Comparison of ENCODE assay signal across 9 mouse cellular contexts in the genomic region with DNA sequence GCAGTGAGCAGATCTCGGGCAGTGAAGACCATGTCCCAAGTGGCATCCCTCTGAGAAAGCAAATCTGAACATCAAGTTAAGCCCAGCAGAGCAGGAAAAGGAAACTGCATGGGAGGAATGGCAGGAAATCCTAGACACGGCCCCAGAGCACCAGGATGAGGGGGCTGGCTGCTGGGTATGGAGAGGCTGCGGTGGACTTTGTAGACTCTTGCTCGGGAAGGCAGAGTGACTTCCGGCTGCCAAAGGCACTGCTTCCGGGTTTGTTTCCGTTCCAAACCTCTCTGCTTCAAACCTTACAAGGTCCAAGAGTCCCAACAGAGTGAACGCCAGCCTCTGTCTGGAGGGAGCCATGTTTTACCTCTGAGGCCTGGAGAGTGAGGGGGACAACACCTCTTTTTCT. TPM values are rescaled to one million over a fixed set of nuclear protein-coding genes. Genes with fewer than 3 reads are reported as not detected.
A peak's percentile ranks its signal among the peaks of the same experiment; 100 is the strongest.
DNase-seq lines count a peak whose midpoint lies in the region; ATAC-seq and TF ChIP-seq lines count a peak whose summit lies in the region.
"Had no signal": no experiment of that assay in that cellular context is flagged by ENCODE, and none has a peak within 500 bp of the region (broad histone marks: within the 10 kb centered on the region; RNA-seq: fewer than 3 reads in every experiment).

No protein-coding gene starts in this region.

- no peak for DNase-seq in stomach, postnatal 0 days (ENCODE audit: low spot score)
- DNase-seq in heart, adult 9 months (ENCODE audit: low spot score in 2 of 2), result peak; percentile 50 to 74
- no peak for DNase-seq in cerebellum, adult 8-10 months
- no peak for DNase-seq in midbrain, embryonic 14.5 days
- no peak for DNase-seq in MN1 (ENCODE audit: low spot score)

- TF ChIP-seq CTCF in stomach, postnatal 0 days (IDR thresholded peaks at IDR 0.05; ENCODE audit: low read depth), result no peak

- no peak for ATAC-seq in stomach, embryonic 15.5 days (ENCODE audit: insufficient read depth, low FRiP score, low read depth)
- ATAC-seq in stomach, postnatal 0 days (ENCODE audit: low FRiP score, low TSS enrichment), result no peak
- ATAC-seq in kidney, embryonic 16.5 days (ENCODE audit: low FRiP score, low TSS enrichment), result no peak
- no peak for ATAC-seq in stomach, embryonic 16.5 days (ENCODE audit: insufficient read depth, low FRiP score)
- no peak for ATAC-seq in midbrain, embryonic 14.5 days (ENCODE audit: low FRiP score, low TSS enrichment)

- no peaks in the 10 kb centered on the region for H3K36me3 ChIP-seq in stomach, embryonic 15.5 days
- H3K36me3 ChIP-seq in stomach, postnatal 0 days (ENCODE audit: control insufficient read depth, insufficient read depth, low read length), result no peaks in the 10 kb centered on the region
- H3K36me3 ChIP-seq in kidney, embryonic 16.5 days (ENCODE audit: insufficient read depth, low read length), result no peaks in the 10 kb centered on the region
- H3K36me3 ChIP-seq in stomach, embryonic 16.5 days (ENCODE audit: control insufficient read depth, insufficient read depth, low read length), result no peaks in the 10 kb centered on the region
- no peaks in the 10 kb centered on the region for H3K36me3 ChIP-seq in midbrain, embryonic 14.5 days (ENCODE audit: control insufficient read depth, insufficient read depth, low read length)
- H3K36me3 ChIP-seq: hindbrain, embryonic 15.5 days had no signal

- H3K9ac ChIP-seq in stomach, embryonic 15.5 days, result no peak overlapping the region
- H3K9ac ChIP-seq in stomach, postnatal 0 days (ENCODE audit: low read length), result no peak overlapping the region
- no peak overlapping the region for H3K9ac ChIP-seq in kidney, embryonic 16.5 days (replicated peaks; ENCODE audit: low read length)
- no peak overlapping the region for H3K9ac ChIP-seq in stomach, embryonic 16.5 days (ENCODE audit: low read length)
- no peak overlapping the region for H3K9ac ChIP-seq in midbrain, embryonic 14.5 days (replicated peaks; ENCODE audit: low read length)
- H3K9ac ChIP-seq: hindbrain, embryonic 15.5 days had no signal

- H3K4me3 ChIP-seq in stomach, embryonic 15.5 days (replicated peaks), result no peak overlapping the region
- no peak overlapping the region for H3K4me3 ChIP-seq in stomach, postnatal 0 days (ENCODE audit: low read depth, low read length)
- no peak overlapping the region for H3K4me3 ChIP-seq in kidney, embryonic 16.5 days (ENCODE audit: low read length)
- no peak overlapping the region for H3K4me3 ChIP-seq in stomach, embryonic 16.5 days (replicated peaks; ENCODE audit: low read length)
- H3K4me3 ChIP-seq in midbrain, embryonic 14.5 days (replicated peaks; ENCODE audit: low read depth, low read length), result no peak overlapping the region
- H3K4me3 ChIP-seq: hindbrain, embryonic 15.5 days had no signal

- TF ChIP-seq EP300 in stomach, postnatal 0 days (optimal IDR thresholded peaks at IDR 0.05), result no peak

- 0 out of 2 replicates have a peak overlapping the region, but pooled peaks have one; percentile 81 for H3K27ac ChIP-seq in stomach, embryonic 15.5 days
- no peak overlapping the region; the same call in 1 of the 2 replicates for H3K27ac ChIP-seq in stomach, postnatal 0 days (replicated peaks)
- H3K27ac ChIP-seq in kidney, embryonic 16.5 days (ENCODE audit: low read length), result peak overlapping the region; percentile 72
- H3K27ac ChIP-seq in stomach, embryonic 16.5 days (ENCODE audit: low read length), result peak overlapping the region; percentile 94; the same call in 1 of the 2 replicates
- H3K27ac ChIP-seq in midbrain, embryonic 14.5 days (replicated peaks; ENCODE audit: low read depth, low read length), result no peak overlapping the region
- H3K27ac ChIP-seq: hindbrain, embryonic 15.5 days had no signal

- 76% methylated on average over 8 of the region's 8 CpGs for WGBS in stomach, embryonic 15.5 days
- WGBS in stomach, postnatal 0 days, result 76% methylated on average over 8 of the region's 8 CpGs
- 63% methylated on average over 8 of the region's 8 CpGs for WGBS in kidney, embryonic 16.5 days
- 72% methylated on average over 8 of the region's 8 CpGs for WGBS in stomach, embryonic 16.5 days
- WGBS in midbrain, embryonic 14.5 days, result 91% methylated on average over 8 of the region's 8 CpGs

- H3K4me2 ChIP-seq in stomach, embryonic 15.5 days, result no peak overlapping the region
- no peak overlapping the region for H3K4me2 ChIP-seq in stomach, postnatal 0 days (replicated peaks; ENCODE audit: low read depth)
- H3K4me2 ChIP-seq in kidney, embryonic 16.5 days (replicated peaks; ENCODE audit: low read depth, low read length), result no peak overlapping the region
- no peak overlapping the region for H3K4me2 ChIP-seq in stomach, embryonic 16.5 days (ENCODE audit: low read depth, low read length)
- H3K4me2 ChIP-seq in midbrain, embryonic 14.5 days (ENCODE audit: low read length), result no peak overlapping the region
- H3K4me2 ChIP-seq: hindbrain, embryonic 15.5 days had no signal

- no peaks in the 10 kb centered on the region for H3K9me3 ChIP-seq in stomach, embryonic 15.5 days
- H3K9me3 ChIP-seq in stomach, postnatal 0 days (ENCODE audit: control insufficient read depth, low read length), result no peaks in the 10 kb centered on the region
- no peaks in the 10 kb centered on the region for H3K9me3 ChIP-seq in kidney, embryonic 16.5 days (ENCODE audit: low read length)
- H3K9me3 ChIP-seq in stomach, embryonic 16.5 days (replicated peaks; ENCODE audit: control insufficient read depth, low read length), result no peaks in the 10 kb centered on the region
- H3K9me3 ChIP-seq in midbrain, embryonic 14.5 days (ENCODE audit: control insufficient read depth, low read length), result no peaks in the 10 kb centered on the region
- H3K9me3 ChIP-seq: hindbrain, embryonic 15.5 days had no signal

- no peaks in the 10 kb centered on the region for H3K27me3 ChIP-seq in stomach, embryonic 15.5 days (replicated peaks)
- no peaks in the 10 kb centered on the region for H3K27me3 ChIP-seq in stomach, postnatal 0 days (ENCODE audit: control insufficient read depth, insufficient read depth, low read length)
- H3K27me3 ChIP-seq in kidney, embryonic 16.5 days (ENCODE audit: insufficient read depth, low read length), result no peaks in the 10 kb centered on the region
- H3K27me3 ChIP-seq in stomach, embryonic 16.5 days (ENCODE audit: control insufficient read depth, insufficient read depth, low read length), result no peaks in the 10 kb centered on the region
- no peaks in the 10 kb centered on the region for H3K27me3 ChIP-seq in midbrain, embryonic 14.5 days (ENCODE audit: control insufficient read depth, insufficient read depth, low read length)
- H3K27me3 ChIP-seq: hindbrain, embryonic 15.5 days had no signal

- H3K4me1 ChIP-seq in stomach, embryonic 15.5 days, result peaks cover 63% of the 10 kb centered on the region
- H3K4me1 ChIP-seq in stomach, postnatal 0 days (replicated peaks; ENCODE audit: control insufficient read depth, insufficient read depth), result peaks cover 20% of the 10 kb centered on the region
- H3K4me1 ChIP-seq in kidney, embryonic 16.5 days (ENCODE audit: insufficient read depth, low read length), result peaks cover 64% of the 10 kb centered on the region
- H3K4me1 ChIP-seq in stomach, embryonic 16.5 days (ENCODE audit: control insufficient read depth, insufficient read depth, low read length), result peaks cover 47% of the 10 kb centered on the region
- H3K4me1 ChIP-seq in midbrain, embryonic 14.5 days (ENCODE audit: control insufficient read depth, insufficient read depth, low read length), result no peaks in the 10 kb centered on the region

RNA-seq across cellular contexts. Expression of gene Ggta1, which starts 16.2 kb away (rescaled TPM):
- 26.7 and 28.6 TPM in 2 replicates for polyA plus RNA-seq in stomach, embryonic 15.5 days (2015; fragmentation: Nextera tagmentation; extraction: Ambion mirVana)
- polyA plus RNA-seq in stomach, postnatal 0 days (2015; fragmentation: Nextera tagmentation; extraction: Ambion mirVana), result 10.7 and 11.5 TPM in 2 replicates
- polyA plus RNA-seq in kidney, embryonic 16.5 days (2015; fragmentation: Nextera tagmentation; extraction: Ambion mirVana), result 23.3 and 24.2 TPM in 2 replicates
- polyA plus RNA-seq in stomach, embryonic 16.5 days (2015; fragmentation: Nextera tagmentation; extraction: Ambion mirVana), result 28.1 and 28.9 TPM in 2 replicates
- 2.8 and 5.6 TPM in 2 replicates for polyA plus RNA-seq in midbrain, embryonic 14.5 days (2014; fragmentation: Nextera tagmentation; extraction: Ambion mirVana)

RNA-seq across cellular contexts. Expression of gene 4930402F06Rik, which starts 49.8 kb away (rescaled TPM):
- not detected in 2 replicates for polyA plus RNA-seq in stomach, embryonic 15.5 days (2015; fragmentation: Nextera tagmentation; extraction: Ambion mirVana)
- not detected in 2 replicates for polyA plus RNA-seq in stomach, postnatal 0 days (2015; fragmentation: Nextera tagmentation; extraction: Ambion mirVana)
- not detected in 2 replicates for polyA plus RNA-seq in kidney, embryonic 16.5 days (2015; fragmentation: Nextera tagmentation; extraction: Ambion mirVana)
- not detected in 2 replicates for polyA plus RNA-seq in stomach, embryonic 16.5 days (2015; fragmentation: Nextera tagmentation; extraction: Ambion mirVana)
- polyA plus RNA-seq in midbrain, embryonic 14.5 days (2014; fragmentation: Nextera tagmentation; extraction: Ambion mirVana), result not detected in 2 replicates
- polyA plus RNA-seq: hindbrain, embryonic 15.5 days had no signal

Comparison
In these comparisons a context has a peak if more than half of its experiments do, and no peak if none do; other contexts are left out.
1. H3K27ac ChIP-seq: peak in stomach, embryonic 15.5 days (single experiment), kidney, embryonic 16.5 days (single experiment) and stomach, embryonic 16.5 days (single experiment); none in stomach, postnatal 0 days (single experiment) and midbrain, embryonic 14.5 days (single experiment).
2. DNase-seq: peak in heart, adult 9 months (2 of 2); none in stomach, postnatal 0 days (single experiment), cerebellum, adult 8-10 months (single experiment), midbrain, embryonic 14.5 days (single experiment) and MN1 (single experiment).